Mouse (Mus musculus) ES-Bruce4 (cell line): Measurements from ENCODE around the gene Mrpl48. TPM values are rescaled to one million over a fixed set of nuclear protein-coding genes. Genes with fewer than 3 reads are reported as not detected.

ENCODE experiments used
- H3K27ac ChIP-seq: 2 replicates; pipeline ENCODE4 v1.5.1; 2012; ENCODE audit warnings: low read length, inconsistent platforms; ENCODE audit not compliant: insufficient read depth
- H3K27me3 ChIP-seq: 2 replicates; pipeline ENCODE4 v1.6.1; 2012; ENCODE audit warnings: mild to moderate bottlenecking, low read length, inconsistent platforms; ENCODE audit not compliant: control insufficient read depth, poor library complexity, insufficient read depth, severe bottlenecking
- H3K36me3 ChIP-seq: 2 replicates; pipeline ENCODE4 v1.6.1; 2012; ENCODE audit warnings: inconsistent platforms, mild to moderate bottlenecking, low read length, moderate library complexity; ENCODE audit not compliant: control insufficient read depth, poor library complexity, insufficient read depth, severe bottlenecking
- H3K4me1 ChIP-seq: one replicate; pipeline ENCODE4 v1.8.1; 2011; ENCODE audit warnings: low read length; ENCODE audit not compliant: control insufficient read depth, insufficient read depth
- H3K4me3 ChIP-seq: 2 replicates; pipeline ENCODE4 v1.5.1; 2011; ENCODE audit warnings: low read depth, mild to moderate bottlenecking, low read length
- H3K9ac ChIP-seq: 2 replicates; pipeline ENCODE4 v1.6.1; 2012; ENCODE audit warnings: low read depth, mild to moderate bottlenecking, inconsistent platforms; ENCODE audit not compliant: poor library complexity, severe bottlenecking
- H3K9me3 ChIP-seq: replicated peaks from 2 replicates; pipeline ENCODE4 v1.6.1; 2012; ENCODE audit warnings: mild to moderate bottlenecking, low read length, inconsistent platforms; ENCODE audit not compliant: control insufficient read depth, poor library complexity, insufficient read depth, severe bottlenecking
- CTCF ChIP-seq: IDR thresholded peaks from one replicate; pipeline ENCODE4 v1.8.1; 2011; ENCODE audit warnings: low read depth, low read length
- EP300 ChIP-seq: IDR thresholded peaks from 2 replicates; pipeline ENCODE4 v1.6.1; 2011; ENCODE audit warnings: low read depth, low read length; ENCODE audit not compliant: insufficient read depth
- POLR2A ChIP-seq: IDR thresholded peaks from one replicate; pipeline ENCODE4 v1.8.1; 2011; ENCODE audit warnings: low read length; ENCODE audit not compliant: insufficient read depth
- polyA plus RNA-seq: library from polyadenylated mRNA; stranded (reverse); fragments of >200 nt; gene quantifications from 2 replicates; pipeline ENCODE4 v1.2.4, GENCODE M21; 2011; ENCODE audit warnings: low read depth; ENCODE audit not compliant: missing spikeins, insufficient read depth, insufficient read length

Mrpl48 gene
- polyA plus RNA-seq, 1 experiment = 57.4 TPM

- Histone ChIP-seq H3K9ac (no peak overlapping the region), H3K27me3 (no peaks in the 10 kb centered on the region), H3K4me1 (no peaks in the 10 kb centered on the region), H3K27ac (no peak overlapping the region), H3K4me3 (no peak overlapping the region), H3K9me3 (no peaks in the 10 kb centered on the region), H3K36me3 (no peaks in the 10 kb centered on the region)
- TF ChIP-seq EP300 (no peak), CTCF (peak; percentile 17), POLR2A (no peak)
These were observed 85.9 kb downstream of the Mrpl48 start for GRCm38 (mm10) chr7:100522222-100522621.

- Histone ChIP-seq H3K36me3 (no peaks in the 10 kb centered on the region), H3K4me3 (no peak overlapping the region)
- TF ChIP-seq EP300 (no peak), CTCF (peak; percentile 97)
These were observed 87.3 kb downstream of the Mrpl48 start for GRCm38 (mm10) chr7:100520663-100521285.

GRCm38 (mm10) chr7:100520204-100520603, 87.9 kb downstream of the Mrpl48 start:
- no peak overlapping the region for H3K4me3 ChIP-seq
- H3K27ac ChIP-seq = no peak overlapping the region
- H3K36me3 ChIP-seq = no peaks in the 10 kb centered on the region
- no peaks in the 10 kb centered on the region for H3K9me3 ChIP-seq
- no peak overlapping the region for H3K9ac ChIP-seq
- H3K27me3 ChIP-seq = no peaks in the 10 kb centered on the region
- TF ChIP-seq CTCF (no peak), EP300 (no peak), POLR2A (no peak)
- no peaks in the 10 kb centered on the region for H3K4me1 ChIP-seq

More at GRCm38 (mm10) chr7:100520663-100521285, 87.3 kb downstream of the Mrpl48 start:
- Histone ChIP-seq H3K9ac (no peak overlapping the region), H3K27me3 (no peaks in the 10 kb centered on the region), H3K27ac (no peak overlapping the region), H3K4me1 (no peaks in the 10 kb centered on the region), H3K9me3 (no peaks in the 10 kb centered on the region)

- Histone ChIP-seq H3K9me3 (no peaks in the 10 kb centered on the region), H3K36me3 (no peaks in the 10 kb centered on the region), H3K9ac (no peak within 1 kb of the TSS), H3K4me3 (no peak within 1 kb of the TSS), H3K27me3 (no peaks in the 10 kb centered on the region), H3K4me1 (no peaks in the 10 kb centered on the region), H3K27ac (no peak within 1 kb of the TSS)
- no peak for TF ChIP-seq CTCF
- TF ChIP-seq EP300 = no peak
- TF ChIP-seq POLR2A = no peak
These were observed 93.5 kb downstream of the Mrpl48 start, which contains the start of gene Dnajb13 for GRCm38 (mm10) chr7:100514573-100514972. TSS of gene Dnajb13 (minus strand) at chr7:100514960.

GRCm38 (mm10) chr7:100511602-100512001, 96.5 kb downstream of the Mrpl48 start:
- Histone ChIP-seq H3K9ac (no peak overlapping the region), H3K9me3 (no peaks in the 10 kb centered on the region), H3K27ac (no peak overlapping the region), H3K4me3 (0 out of 2 replicates have a peak overlapping the region, but pooled peaks have one; percentile 10), H3K27me3 (no peaks in the 10 kb centered on the region), H3K4me1 (peaks cover 1% of the 10 kb centered on the region), H3K36me3 (no peaks in the 10 kb centered on the region)
- TF ChIP-seq CTCF (no peak), POLR2A (no peak), EP300 (no peak)

DNA sequence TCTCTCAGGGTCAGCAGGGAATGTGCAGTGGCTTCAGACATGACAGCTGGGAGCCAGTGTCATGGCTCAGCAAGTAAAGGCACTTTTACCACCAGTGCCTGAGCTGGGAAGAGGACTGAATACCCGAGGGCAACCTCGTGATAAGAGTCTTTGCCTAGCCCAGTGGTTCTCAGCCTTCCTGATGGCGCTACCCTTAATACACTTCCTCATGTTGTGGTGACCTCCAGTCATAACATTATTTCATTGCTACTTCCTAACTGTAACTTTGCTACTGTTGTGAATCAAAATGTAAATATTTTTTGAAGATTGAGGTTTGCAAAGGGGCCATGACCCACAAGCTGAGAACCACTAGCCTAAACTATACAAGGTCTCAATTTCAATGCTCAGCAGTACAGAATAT, 99.4 kb downstream of the Mrpl48 start:
- no peaks in the 10 kb centered on the region for H3K9me3 ChIP-seq
- H3K4me3 ChIP-seq = no peak overlapping the region
- peaks cover 3% of the 10 kb centered on the region for H3K4me1 ChIP-seq
- no peaks in the 10 kb centered on the region for H3K27me3 ChIP-seq
- H3K9ac ChIP-seq = no peak overlapping the region
- no peak overlapping the region for H3K27ac ChIP-seq
- H3K36me3 ChIP-seq = no peaks in the 10 kb centered on the region
- TF ChIP-seq CTCF = no peak
- TF ChIP-seq EP300 = no peak
- no peak for TF ChIP-seq POLR2A
